Mouse (Mus musculus): Measurements from ENCODE around the gene Snai3.

DNA sequence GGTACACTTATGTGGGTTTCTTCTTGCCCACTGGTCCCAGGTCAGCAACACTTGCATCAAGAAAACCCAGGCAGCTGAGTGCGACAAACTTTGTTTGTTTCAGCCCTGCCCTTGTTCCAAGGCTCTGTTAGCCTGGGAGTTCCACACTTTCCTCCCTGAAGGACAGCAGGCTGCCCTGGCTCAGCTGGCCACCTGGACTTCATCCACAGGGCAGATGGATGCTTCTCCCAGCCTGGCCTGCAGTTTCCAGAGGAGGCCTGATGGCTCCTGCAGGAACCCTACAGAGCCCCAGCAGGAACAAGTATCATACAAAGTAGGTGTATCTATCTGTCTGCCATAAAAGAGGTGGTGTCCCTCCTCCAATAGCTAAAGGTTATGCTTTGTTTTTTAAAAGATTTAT lies 19.2 kb downstream of the Snai3 start:
- no peak for TF ChIP-seq E2F4 (IDR thresholded peaks at IDR 0.05; ENCODE audit: insufficient read depth)
- TF ChIP-seq MAX (IDR thresholded peaks at IDR 0.05; ENCODE audit: low read depth), result no peak
- no peak for TF ChIP-seq POLR2A (IDR thresholded peaks at IDR 0.05; ENCODE audit: insufficient read length, low read depth)
- TF ChIP-seq USF1 (IDR thresholded peaks at IDR 0.05; ENCODE audit: low read depth), result no peak
- TF ChIP-seq TCF12 (IDR thresholded peaks at IDR 0.05; ENCODE audit: insufficient read depth, poor library complexity, severe bottlenecking), result no peak
- TF ChIP-seq POLR2AphosphoS2 (IDR thresholded peaks at IDR 0.05; ENCODE audit: insufficient read length, low read depth), result no peak
- no peak for TF ChIP-seq TCF3 (IDR thresholded peaks at IDR 0.05; ENCODE audit: insufficient read length, low read depth)
- no peak for TF ChIP-seq MYOG (IDR thresholded peaks at IDR 0.05; ENCODE audit: control insufficient read depth in 1 of 3, insufficient read depth in 1 of 3, insufficient read length in 2 of 3, low read depth in 2 of 3)
